Mouse (Mus musculus) kidney, postnatal 4 days (tissue): ENCODE measurements at regions not wholly inside any gene's neighbourhood (a gene's known extent, or its start where the extent isn't known, plus 50 kb on each side); places are given as distances from the start of the nearest gene placed in this dataset.

Experiments used
- DNase-seq, 2 experiments: peaks; one replicate each; pipeline ENCODE4 v3.0.0; 2021; ENCODE audit warnings: mixed read lengths in 2 of 2

DNA sequence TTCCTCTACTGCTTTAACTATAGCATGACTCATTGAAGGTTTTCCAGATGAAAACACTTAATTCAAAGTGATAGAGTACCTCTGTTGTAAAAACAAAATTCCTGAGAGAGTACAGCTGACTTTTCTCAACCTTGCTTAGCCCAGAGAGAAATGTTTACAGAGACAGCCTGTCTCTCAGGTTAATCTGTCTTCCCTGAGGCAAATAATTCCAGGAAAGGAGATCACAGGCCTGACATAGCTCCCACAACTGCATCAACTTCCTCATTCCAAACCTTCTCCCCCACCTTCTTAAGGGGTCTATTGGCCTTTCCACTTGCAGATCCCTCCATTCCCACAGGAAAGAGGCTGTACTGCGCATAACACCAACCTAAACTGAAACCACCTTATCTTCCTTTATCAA lies 586.1 kb upstream of the Impad1 start:
- no peak for DNase-seq

DNA sequence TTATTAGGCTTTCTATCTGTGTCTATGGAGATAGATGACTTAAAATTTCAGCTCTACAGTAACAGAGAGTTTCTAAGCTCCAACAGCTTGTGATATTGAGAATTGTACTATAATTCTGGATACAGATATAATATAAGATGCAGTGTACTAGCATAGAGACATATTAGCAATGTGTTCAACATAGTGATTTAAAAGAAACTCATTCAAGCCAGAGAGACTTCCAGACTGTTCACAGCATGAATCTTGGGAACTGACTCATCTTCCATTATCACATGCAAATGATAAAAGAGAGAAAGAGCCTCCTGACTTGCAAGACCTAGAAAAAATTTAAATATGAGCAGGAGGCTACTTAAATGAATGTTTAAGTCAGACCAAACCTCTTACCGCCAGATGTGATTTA lies 565.1 kb upstream of the Impad1 start:
- no peak for DNase-seq

DNA sequence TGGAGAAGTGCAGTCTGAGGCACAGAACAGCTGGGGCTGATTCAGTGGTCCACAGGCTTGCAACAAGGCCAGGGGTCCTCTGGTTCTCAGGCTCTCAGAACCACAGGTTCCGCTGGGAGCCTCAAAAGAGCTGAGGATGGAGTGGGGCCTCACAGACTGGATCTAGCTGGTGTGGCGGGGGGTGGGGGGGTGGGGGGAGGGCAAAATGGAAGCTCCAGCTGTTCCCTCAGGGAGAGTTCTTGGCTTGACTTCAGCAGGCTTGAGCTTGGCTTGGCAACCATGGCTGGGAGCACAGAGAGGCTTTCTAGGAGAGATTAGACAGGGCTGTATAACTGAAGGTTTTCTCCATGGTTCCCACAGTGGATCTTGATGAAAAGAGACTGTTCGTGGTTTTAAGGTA lies 553.1 kb upstream of the Impad1 start:
- DNase-seq = peak in 1 of 2 experiments; percentile 11

- no peak for DNase-seq
Observed at GRCm38 (mm10) chr4:5344739-5345138, 551.6 kb upstream of the Impad1 start.

DNA sequence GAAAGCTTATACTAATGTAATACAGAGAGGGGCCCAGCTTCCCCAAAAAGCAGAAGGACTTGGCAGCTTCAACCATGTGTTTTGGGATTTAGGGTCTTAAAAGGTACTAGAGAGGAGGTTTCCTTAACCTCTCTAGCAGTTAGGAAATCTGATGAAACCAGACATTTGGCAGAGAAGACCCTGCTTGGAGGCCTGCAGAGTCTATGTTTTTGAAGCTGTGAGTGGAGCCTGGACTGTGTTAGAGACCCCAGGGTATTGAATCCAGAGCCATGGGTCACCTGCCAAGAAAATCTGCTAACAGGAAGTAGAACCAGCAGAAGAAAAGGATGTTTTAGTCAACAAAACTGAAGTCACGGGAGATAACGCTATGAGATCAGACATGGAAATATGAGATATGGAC lies 551.2 kb upstream of the Impad1 start:
- no peak for DNase-seq

DNA sequence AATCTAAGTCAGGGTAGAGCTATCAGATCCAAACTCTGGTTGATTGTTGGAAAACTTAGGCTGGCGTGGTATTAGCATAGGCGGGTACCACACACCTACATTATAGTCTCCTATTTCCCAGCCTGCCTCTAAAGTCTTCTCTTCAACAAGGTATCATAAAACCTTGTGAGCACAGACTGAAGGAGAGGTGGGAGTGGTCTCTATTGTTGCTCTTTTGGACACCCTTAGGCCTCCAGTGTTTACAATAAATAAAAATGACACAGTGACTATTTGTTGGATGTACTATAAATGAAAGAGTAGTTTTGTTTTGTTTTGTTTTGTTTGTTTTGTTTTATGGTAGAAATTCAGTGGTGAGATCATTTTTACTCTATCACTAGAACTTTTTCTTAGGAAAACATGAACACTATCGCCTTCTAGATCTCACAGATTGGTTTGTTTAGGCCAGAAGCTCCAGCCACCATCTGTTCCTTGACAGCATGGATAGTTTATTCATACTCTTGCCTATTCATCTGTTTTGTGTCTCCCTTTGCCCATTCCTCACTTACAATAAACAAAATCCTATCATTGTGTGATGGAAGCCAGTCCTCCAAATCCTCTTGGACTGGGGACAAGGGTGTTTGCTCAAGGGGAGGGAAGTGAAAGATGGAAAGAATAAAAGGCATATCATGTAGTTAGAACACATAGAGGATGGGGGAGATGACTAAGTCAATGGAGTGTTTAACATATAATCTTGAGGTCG lies 544.2 kb upstream of the Impad1 start:
- peak in 1 of 2 experiments; percentile 4 for DNase-seq

GRCm38 (mm10) chr4:5335030-5335429 lies 541.9 kb upstream of the Impad1 start:
- no peak for DNase-seq

- no peak for DNase-seq
Observed at GRCm38 (mm10) chr4:5328497-5329194, 535.5 kb upstream of the Impad1 start.

- DNase-seq = no peak
Observed at GRCm38 (mm10) chr4:5327171-5327661, 534.1 kb upstream of the Impad1 start.

- no peak for DNase-seq
Observed at GRCm38 (mm10) chr4:5301461-5301860, 508.3 kb upstream of the Impad1 start.

- DNase-seq = no peak
Observed at GRCm38 (mm10) chr4:5301017-5301416, 507.9 kb upstream of the Impad1 start.

- DNase-seq = no peak
Observed at GRCm38 (mm10) chr4:5299208-5299607, 506.1 kb upstream of the Impad1 start.

- no peak for DNase-seq
Observed at GRCm38 (mm10) chr4:5294030-5294429, 500.9 kb upstream of the Impad1 start.

DNA sequence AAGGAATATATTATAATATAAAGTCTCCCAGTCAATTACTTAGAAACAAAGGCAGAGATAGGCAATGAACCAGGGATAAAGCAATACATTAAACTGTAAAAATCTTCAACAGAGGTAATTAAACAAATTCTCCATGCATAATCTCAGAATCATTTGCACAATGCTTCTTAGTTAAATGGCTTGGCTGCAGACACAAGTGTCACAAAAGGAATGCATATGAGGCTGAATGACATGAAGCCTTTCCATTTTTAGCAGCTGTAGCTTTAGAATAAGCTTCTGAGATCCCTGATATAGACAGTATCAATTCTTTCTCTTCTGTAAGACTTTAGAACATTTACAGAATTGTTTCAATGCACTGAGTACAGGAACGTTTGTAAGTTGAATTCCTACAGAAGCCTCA lies 483.0 kb upstream of the Impad1 start:
- no peak for DNase-seq
